Mouse (Mus musculus) kidney, postnatal 36 days (tissue): Measurements from ENCODE around the gene Nostrin.

ENCODE experiments used
- DNase-seq, 2 experiments: peaks; one replicate each; pipeline ENCODE4 v3.0.0; 2021 to 2022; ENCODE audit warnings: mixed read lengths in 2 of 2

The Nostrin gene

DNA sequence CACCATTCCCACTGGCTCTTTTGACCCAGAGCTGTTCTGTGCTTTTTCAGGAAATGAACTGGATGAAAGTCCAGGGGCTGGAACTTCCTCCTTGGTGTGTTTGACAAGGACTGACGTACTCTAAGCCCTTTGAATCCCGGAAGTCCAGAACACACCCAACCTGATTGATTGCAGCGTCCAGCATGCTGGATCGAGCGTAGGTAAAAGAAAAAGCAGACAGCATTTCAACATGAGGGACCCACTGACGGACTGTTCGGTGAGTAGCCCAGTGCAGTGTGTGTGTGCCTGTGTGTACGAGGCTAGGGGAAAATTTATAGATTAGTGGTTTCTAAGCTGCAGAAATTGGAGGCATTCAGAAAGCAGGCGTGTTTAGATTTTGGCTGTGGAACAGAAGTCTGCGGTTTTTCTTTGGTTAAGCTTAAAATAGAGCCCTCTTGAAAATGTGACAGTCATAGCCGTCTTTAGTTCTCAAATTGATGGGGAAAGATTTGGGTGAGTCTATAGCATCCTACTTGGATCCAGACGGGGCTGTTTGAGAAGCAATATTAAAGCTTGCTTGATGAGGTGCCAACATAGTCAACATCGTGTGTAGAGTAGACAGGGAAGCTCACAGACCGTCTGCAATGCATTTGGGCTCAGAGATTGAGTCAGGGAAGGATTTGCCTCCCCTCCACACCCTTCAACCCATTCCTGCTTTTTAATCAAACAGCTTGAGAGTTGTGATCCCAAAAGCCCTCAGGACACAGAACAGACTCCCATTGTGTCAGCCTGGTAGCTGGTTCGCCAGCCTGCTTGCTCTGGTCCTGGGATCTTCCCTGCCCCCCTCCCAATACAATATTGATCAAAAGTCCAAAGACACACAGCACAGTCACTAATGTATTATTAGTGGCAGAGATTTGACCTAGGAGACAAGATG is at the start of gene Nostrin:
Nostrin (plus strand) TSS at position 140 of the 916 bp plus-strand sequence.
- peak; percentile 53 to 79 for DNase-seq

DNA sequence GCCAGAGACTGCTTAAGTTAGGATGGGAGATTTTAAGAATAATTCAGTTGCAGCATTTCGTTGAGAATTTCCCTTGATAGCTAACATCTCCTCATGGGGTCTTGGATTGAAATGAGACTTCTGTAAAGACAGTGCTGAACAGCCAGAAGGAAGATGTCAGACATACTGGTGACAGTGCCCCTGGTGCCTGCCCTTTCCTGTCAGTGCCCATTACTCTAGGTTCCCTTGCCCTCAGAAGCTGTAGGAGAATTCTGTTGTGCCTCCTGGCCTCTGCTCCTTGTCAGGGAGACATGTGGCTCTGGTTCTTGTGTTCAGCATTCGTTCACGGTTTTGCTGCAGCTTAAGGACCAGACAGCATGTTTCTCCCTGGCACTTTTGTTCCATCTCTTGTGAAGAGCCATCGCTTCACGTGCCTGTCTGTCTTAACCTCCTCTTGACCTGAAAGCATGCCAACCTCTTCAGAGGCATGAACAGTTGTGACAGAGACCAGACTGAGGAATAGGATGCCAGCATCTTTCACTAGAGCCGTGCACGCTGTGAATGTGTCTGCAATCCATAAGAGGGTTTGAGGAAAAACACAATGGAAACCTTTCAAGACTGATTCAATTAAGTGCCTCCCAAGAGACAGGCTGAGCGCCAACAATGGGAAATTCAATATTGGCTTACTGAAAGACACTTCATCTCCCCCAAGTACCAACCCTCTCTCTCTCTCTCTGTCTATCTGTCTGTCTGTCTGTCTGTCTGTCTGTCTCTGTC is 48.9 kb upstream of the Nostrin start:
- no peak for DNase-seq

GRCm38 (mm10) chr2:69095836-69096235 is 39.8 kb upstream of the Nostrin start:
- DNase-seq, result no peak

- DNase-seq, result no peak
These were observed 38.8 kb upstream of the Nostrin start for GRCm38 (mm10) chr2:69096821-69097220.

- peak; percentile 17 to 33 for DNase-seq
These were observed 38.1 kb upstream of the Nostrin start for GRCm38 (mm10) chr2:69097526-69097925.

GRCm38 (mm10) chr2:69098701-69099100 is 36.9 kb upstream of the Nostrin start:
- DNase-seq, result no peak

GRCm38 (mm10) chr2:69099147-69099546 is 36.5 kb upstream of the Nostrin start:
- no peak for DNase-seq

GRCm38 (mm10) chr2:69100706-69101105 is 34.9 kb upstream of the Nostrin start:
- DNase-seq, result peak; percentile 55 to 65

GRCm38 (mm10) chr2:69103526-69103925 is 32.1 kb upstream of the Nostrin start:
- DNase-seq, result no peak

DNA sequence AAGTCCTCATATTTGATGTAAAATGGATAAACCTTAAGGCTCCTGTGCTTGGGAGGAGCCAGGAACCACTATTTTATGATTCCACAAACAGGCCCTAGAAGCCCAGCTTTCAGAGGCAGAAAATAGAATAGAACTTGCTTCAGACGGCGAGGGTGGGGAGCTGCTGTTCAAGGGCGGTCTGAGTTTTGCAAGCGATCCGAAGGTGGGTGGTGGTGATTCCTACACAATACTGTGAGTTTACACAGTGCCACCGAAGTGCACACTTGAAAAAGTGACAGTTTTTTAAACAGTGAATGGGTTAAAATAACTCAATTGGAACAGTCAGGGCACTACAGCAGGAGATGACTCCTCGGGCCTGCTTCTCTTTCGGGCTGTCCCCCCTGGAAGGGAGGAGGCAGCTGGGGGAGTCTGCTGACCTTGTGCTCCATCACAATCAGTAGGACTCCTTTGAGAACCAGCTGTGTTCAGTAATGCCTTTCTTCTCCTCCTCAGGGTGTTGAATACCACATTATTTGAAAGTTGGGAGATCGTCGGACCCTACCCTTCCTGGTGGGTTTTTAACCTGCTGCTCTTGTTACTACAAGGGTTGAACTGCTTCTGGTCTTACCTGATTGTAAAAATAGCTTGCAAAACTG is 31.0 kb upstream of the Nostrin start:
- no peak for DNase-seq

- DNase-seq, result no peak
These were observed 26.4 kb upstream of the Nostrin start for GRCm38 (mm10) chr2:69109246-69109645.

- DNase-seq, result no peak
These were observed 25.9 kb upstream of the Nostrin start for GRCm38 (mm10) chr2:69109710-69110109.

DNA sequence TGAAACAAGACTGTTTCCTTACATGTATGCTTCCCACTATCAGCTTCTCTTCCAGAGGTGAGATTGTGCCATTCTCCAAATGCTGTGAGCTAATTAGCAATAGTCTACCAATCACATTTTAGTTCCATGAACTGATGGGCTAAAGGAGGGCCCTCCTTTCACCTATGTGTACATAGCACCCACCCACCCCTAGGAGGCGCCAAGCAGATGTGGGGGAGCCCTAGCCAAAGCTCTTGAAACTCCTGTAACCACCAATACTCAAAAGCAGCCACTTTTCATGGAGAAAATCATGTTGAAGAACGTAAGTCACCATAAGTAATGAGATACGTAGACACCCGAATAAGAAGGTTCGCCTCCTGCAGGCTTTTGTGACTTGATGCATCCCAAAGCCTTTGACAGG is 23.0 kb upstream of the Nostrin start:
- DNase-seq, result peak in 1 of 2 experiments; percentile 34

DNA sequence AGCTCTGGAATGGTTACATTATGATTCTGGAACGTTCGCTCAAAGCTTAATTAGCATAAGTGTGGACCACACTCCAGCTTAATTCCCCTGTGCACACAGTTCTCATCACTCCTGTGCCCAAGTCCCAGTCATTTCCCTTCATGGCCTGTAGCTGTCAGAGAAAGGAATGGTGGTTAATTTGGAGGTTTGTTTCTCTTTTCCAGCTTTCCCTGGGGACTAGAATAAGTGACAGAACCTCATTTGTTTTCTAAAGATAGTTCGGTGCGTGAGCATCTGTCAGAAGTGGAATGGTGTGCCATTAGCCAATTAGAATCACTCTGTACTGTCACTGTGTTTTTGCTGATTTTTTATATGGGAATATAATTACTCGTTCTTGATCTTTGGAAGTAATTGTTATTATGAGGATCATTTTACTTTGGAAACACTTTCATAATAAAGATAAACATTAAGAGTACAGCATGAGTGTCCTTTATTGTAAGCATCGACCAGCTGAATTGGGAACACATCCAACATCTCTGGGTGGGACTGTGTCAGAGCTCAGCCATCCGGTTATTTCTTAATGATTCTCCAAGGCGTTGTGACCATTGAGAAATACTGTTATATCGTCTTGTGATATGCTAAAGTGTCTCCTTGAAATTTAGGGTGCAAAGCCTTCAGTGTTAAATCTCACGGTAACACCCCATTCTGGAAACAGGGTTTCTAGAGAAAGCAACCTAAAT is 21.6 kb upstream of the Nostrin start:
- DNase-seq, result peak in 1 of 2 experiments; percentile 25

GRCm38 (mm10) chr2:69115921-69116320 is 19.7 kb upstream of the Nostrin start:
- no peak for DNase-seq

- peak in 1 of 2 experiments; percentile 10 for DNase-seq
These were observed 18.8 kb upstream of the Nostrin start for GRCm38 (mm10) chr2:69116767-69117166.

DNA sequence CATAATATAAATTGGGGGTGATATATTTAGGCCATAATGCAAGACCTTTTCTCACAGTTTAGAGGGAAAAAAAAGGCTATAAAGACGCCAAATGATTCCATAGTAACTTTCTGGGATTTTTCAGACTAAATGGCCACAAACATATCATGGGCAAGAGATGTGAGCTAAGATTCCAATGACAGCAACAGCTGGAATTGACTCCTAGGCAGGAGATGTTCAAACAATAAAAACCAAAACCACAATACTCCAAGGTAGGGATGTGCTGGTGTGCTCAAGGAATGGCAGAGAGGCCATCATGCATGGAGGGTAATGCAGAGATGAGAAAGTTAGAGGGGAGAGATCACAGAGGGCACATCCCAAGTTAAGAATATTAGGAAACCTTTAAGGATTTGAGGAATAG is 16.6 kb upstream of the Nostrin start:
- no peak for DNase-seq

DNA sequence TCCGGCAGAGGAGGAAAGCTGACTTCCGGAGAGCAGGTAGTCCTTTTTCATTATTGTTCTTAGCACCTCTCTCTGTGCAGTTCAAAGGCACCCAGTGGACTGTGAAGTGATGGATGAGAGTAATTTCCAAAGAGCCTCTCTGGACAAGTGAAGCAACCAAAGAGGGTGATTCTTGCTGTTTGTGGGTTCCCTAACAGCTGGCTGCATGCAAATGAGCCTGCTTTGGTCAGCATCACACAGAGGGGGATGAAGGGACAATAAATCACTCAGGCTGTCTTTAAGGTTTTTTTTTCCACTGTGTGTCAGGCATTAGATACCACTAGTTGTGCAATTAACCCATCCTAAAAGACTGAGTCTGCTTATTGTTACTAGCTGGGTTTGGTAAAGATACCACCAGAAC is 15.9 kb upstream of the Nostrin start:
- no peak for DNase-seq

DNA sequence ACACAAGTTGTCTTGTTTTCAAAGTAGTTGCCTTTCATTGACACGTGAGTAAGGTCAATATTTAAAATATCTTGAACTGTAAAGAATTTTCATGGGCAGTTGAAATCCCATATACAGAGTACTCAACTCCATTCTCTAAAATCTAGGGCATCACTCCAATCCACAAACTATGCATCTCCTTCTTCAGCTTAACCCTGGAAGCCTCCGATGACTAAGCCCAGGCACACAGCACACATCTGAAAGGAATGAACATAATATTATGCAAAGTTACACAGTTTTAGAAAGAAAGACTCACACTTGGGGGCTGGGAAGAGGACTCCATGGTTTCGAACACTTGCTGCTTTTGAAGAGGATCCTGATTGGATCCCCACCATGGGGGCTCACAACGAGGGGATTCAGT is 13.9 kb upstream of the Nostrin start:
- no peak for DNase-seq

DNA sequence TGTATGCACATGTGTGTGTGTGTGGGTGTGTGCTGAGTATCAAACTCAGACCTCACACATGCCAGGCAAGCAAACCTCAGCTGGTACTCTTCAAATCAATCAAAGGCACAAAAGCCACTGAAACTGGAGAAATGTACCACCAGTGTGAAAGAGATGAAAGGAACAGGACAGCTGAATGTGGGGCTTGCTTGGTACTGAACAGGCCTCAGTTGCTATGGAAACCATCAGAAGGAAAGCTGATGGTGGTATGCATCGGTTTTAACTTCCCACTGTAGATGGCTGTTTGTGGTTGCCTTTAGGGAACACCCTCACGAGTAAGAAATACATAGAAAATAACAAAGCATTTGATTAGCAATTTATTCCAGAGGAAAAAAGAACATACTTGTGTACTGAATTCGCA is 10.2 kb upstream of the Nostrin start:
- DNase-seq, result no peak

GRCm38 (mm10) chr2:69128321-69128720 is 7.3 kb upstream of the Nostrin start:
- DNase-seq, result no peak

DNA sequence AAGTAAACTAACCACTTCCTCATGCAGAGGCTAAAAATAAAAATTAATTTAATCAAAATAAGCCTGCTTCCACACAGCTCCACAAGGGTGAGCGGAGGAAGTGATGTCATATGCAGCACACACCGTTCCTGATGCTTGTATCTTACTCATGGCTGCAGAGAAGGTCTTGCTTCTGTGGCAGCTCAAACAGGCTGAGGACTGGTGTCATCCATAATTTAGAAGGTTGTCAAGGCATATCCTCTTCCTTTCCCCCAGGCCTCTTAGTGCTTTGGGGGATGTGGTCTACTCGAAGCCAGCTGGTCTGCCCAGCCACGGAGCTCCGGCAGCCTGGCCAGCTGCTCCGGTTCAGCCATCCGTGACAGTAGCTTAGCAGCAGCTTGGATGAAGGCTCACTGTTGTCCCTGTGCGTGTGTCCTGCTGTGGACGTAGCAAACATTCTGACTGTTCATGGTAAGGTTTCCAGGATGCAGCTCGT is 6.6 kb upstream of the Nostrin start:
- peak; percentile 40 to 65 for DNase-seq
